Mouse (Mus musculus) MEL-GATA-1-ER (cell line): Measurements from ENCODE around the gene Lrrc1.
A peak's percentile ranks its signal among the peaks of the same experiment; 100 is the strongest.

Experiments
- DNase-seq: peaks from one replicate; pipeline ENCODE4 v3.0.0-alpha.2; 2012; ENCODE audit warnings: low read depth; ENCODE audit errors: extremely low read depth

Lrrc1 gene

GRCm38 (mm10) chr9:77427292-77428114 lies 117.2 kb downstream of the Lrrc1 start:
- no peak for DNase-seq

- no peak for DNase-seq
These were observed 118.6 kb downstream of the Lrrc1 start for GRCm38 (mm10) chr9:77426110-77426509.

GRCm38 (mm10) chr9:77425553-77425952 lies 119.1 kb downstream of the Lrrc1 start:
- DNase-seq = no peak

GRCm38 (mm10) chr9:77420200-77420585 lies 124.5 kb downstream of the Lrrc1 start:
- DNase-seq = peak; percentile 70

- DNase-seq = no peak
These were observed 125.0 kb downstream of the Lrrc1 start for GRCm38 (mm10) chr9:77419501-77420199.

- DNase-seq = no peak
These were observed 125.9 kb downstream of the Lrrc1 start for GRCm38 (mm10) chr9:77418800-77419199.

- no peak for DNase-seq
These were observed 128.2 kb downstream of the Lrrc1 start for GRCm38 (mm10) chr9:77416486-77416885.

GRCm38 (mm10) chr9:77416002-77416401 lies 128.7 kb downstream of the Lrrc1 start:
- DNase-seq = no peak

GRCm38 (mm10) chr9:77411830-77412425 lies 132.7 kb downstream of the Lrrc1 start:
- DNase-seq = no peak

GRCm38 (mm10) chr9:77410968-77411367 lies 133.7 kb downstream of the Lrrc1 start:
- no peak for DNase-seq

- no peak for DNase-seq
These were observed 134.1 kb downstream of the Lrrc1 start for GRCm38 (mm10) chr9:77410524-77410923.

- no peak for DNase-seq
These were observed 136.5 kb downstream of the Lrrc1 start for GRCm38 (mm10) chr9:77408053-77408603.

GRCm38 (mm10) chr9:77406906-77407305 lies 137.8 kb downstream of the Lrrc1 start:
- peak; percentile 63 for DNase-seq

GRCm38 (mm10) chr9:77404458-77404857 lies 140.2 kb downstream of the Lrrc1 start:
- DNase-seq = no peak

GRCm38 (mm10) chr9:77403961-77404360 lies 140.7 kb downstream of the Lrrc1 start:
- no peak for DNase-seq

GRCm38 (mm10) chr9:77402971-77403370 lies 141.7 kb downstream of the Lrrc1 start:
- no peak for DNase-seq

- DNase-seq = peak; percentile 55
These were observed 144.9 kb downstream of the Lrrc1 start for GRCm38 (mm10) chr9:77399801-77400200.

- no peak for DNase-seq
These were observed 145.6 kb downstream of the Lrrc1 start for GRCm38 (mm10) chr9:77398856-77399631.

GRCm38 (mm10) chr9:77397027-77397426 lies 147.6 kb downstream of the Lrrc1 start:
- DNase-seq = no peak

GRCm38 (mm10) chr9:77391248-77391647 lies 153.4 kb downstream of the Lrrc1 start:
- no peak for DNase-seq

- DNase-seq = no peak
These were observed 155.7 kb downstream of the Lrrc1 start for GRCm38 (mm10) chr9:77388956-77389355.
